Mouse (Mus musculus) ES-Bruce4 (cell line): ENCODE measurements around the gene Eml2. TPM values are rescaled to one million over a fixed set of nuclear protein-coding genes. Genes with fewer than 3 reads are reported as not detected.

Source experiments
- H3K27ac ChIP-seq: 2 replicates; pipeline ENCODE4 v1.5.1; 2012; ENCODE audit warnings: low read length, inconsistent platforms; ENCODE audit not compliant: insufficient read depth
- H3K27me3 ChIP-seq: 2 replicates; pipeline ENCODE4 v1.6.1; 2012; ENCODE audit warnings: mild to moderate bottlenecking, low read length, inconsistent platforms; ENCODE audit not compliant: control insufficient read depth, poor library complexity, insufficient read depth, severe bottlenecking
- H3K36me3 ChIP-seq: 2 replicates; pipeline ENCODE4 v1.6.1; 2012; ENCODE audit warnings: inconsistent platforms, mild to moderate bottlenecking, low read length, moderate library complexity; ENCODE audit not compliant: control insufficient read depth, poor library complexity, insufficient read depth, severe bottlenecking
- H3K4me1 ChIP-seq: one replicate; pipeline ENCODE4 v1.8.1; 2011; ENCODE audit warnings: low read length; ENCODE audit not compliant: control insufficient read depth, insufficient read depth
- H3K4me3 ChIP-seq: 2 replicates; pipeline ENCODE4 v1.5.1; 2011; ENCODE audit warnings: low read depth, mild to moderate bottlenecking, low read length
- H3K9ac ChIP-seq: 2 replicates; pipeline ENCODE4 v1.6.1; 2012; ENCODE audit warnings: low read depth, mild to moderate bottlenecking, inconsistent platforms; ENCODE audit not compliant: poor library complexity, severe bottlenecking
- H3K9me3 ChIP-seq: replicated peaks from 2 replicates; pipeline ENCODE4 v1.6.1; 2012; ENCODE audit warnings: mild to moderate bottlenecking, low read length, inconsistent platforms; ENCODE audit not compliant: control insufficient read depth, poor library complexity, insufficient read depth, severe bottlenecking
- CTCF ChIP-seq: IDR thresholded peaks from one replicate; pipeline ENCODE4 v1.8.1; 2011; ENCODE audit warnings: low read depth, low read length
- EP300 ChIP-seq: IDR thresholded peaks from 2 replicates; pipeline ENCODE4 v1.6.1; 2011; ENCODE audit warnings: low read depth, low read length; ENCODE audit not compliant: insufficient read depth
- POLR2A ChIP-seq: IDR thresholded peaks from one replicate; pipeline ENCODE4 v1.8.1; 2011; ENCODE audit warnings: low read length; ENCODE audit not compliant: insufficient read depth
- polyA plus RNA-seq: library from polyadenylated mRNA; stranded (reverse); fragments of >200 nt; gene quantifications from 2 replicates; pipeline ENCODE4 v1.2.4, GENCODE M21; 2011; ENCODE audit warnings: low read depth; ENCODE audit not compliant: missing spikeins, insufficient read depth, insufficient read length

Gene Eml2
- polyA plus RNA-seq, 1 experiment: 64.4 TPM

- Histone ChIP-seq H3K4me3 (no peak overlapping the region), H3K36me3 (no peaks in the 10 kb centered on the region)
- TF ChIP-seq POLR2A: no peak
- no peak for TF ChIP-seq CTCF
- no peak for TF ChIP-seq EP300
Measured at GRCm38 (mm10) chr7:19234652-19235051, 58.4 kb downstream of the Eml2 start.

GRCm38 (mm10) chr7:19235092-19235671 lies 59.0 kb downstream of the Eml2 start:
- no peaks in the 10 kb centered on the region for H3K27me3 ChIP-seq
- no peak overlapping the region for H3K9ac ChIP-seq
- H3K9me3 ChIP-seq: no peaks in the 10 kb centered on the region
- no peaks in the 10 kb centered on the region for H3K36me3 ChIP-seq
- H3K4me3 ChIP-seq: no peak overlapping the region
- H3K4me1 ChIP-seq: peaks cover 2% of the 10 kb centered on the region
- no peak for TF ChIP-seq POLR2A
- TF ChIP-seq CTCF: no peak
- TF ChIP-seq EP300: no peak
- no peak overlapping the region for H3K27ac ChIP-seq

More at GRCm38 (mm10) chr7:19234652-19235051, 58.4 kb downstream of the Eml2 start:
- Histone ChIP-seq H3K4me1 (no peaks in the 10 kb centered on the region), H3K27me3 (no peaks in the 10 kb centered on the region), H3K9me3 (no peaks in the 10 kb centered on the region), H3K27ac (no peak overlapping the region), H3K9ac (no peak overlapping the region)

GRCm38 (mm10) chr7:19236411-19236810 lies 60.2 kb downstream of the Eml2 start:
- Histone ChIP-seq H3K9ac (no peak overlapping the region), H3K36me3 (no peaks in the 10 kb centered on the region), H3K27me3 (no peaks in the 10 kb centered on the region), H3K4me1 (peaks cover 2% of the 10 kb centered on the region), H3K27ac (no peak overlapping the region), H3K4me3 (no peak overlapping the region), H3K9me3 (no peaks in the 10 kb centered on the region)
- TF ChIP-seq POLR2A: no peak
- TF ChIP-seq EP300: no peak
- TF ChIP-seq CTCF: no peak

GRCm38 (mm10) chr7:19238344-19238743 lies 62.1 kb downstream of the Eml2 start:
- H3K27me3 ChIP-seq: no peaks in the 10 kb centered on the region
- TF ChIP-seq CTCF (no peak), POLR2A (no peak), EP300 (no peak)
- H3K4me1 ChIP-seq: peaks cover 3% of the 10 kb centered on the region
- no peaks in the 10 kb centered on the region for H3K9me3 ChIP-seq
- no peak overlapping the region for H3K4me3 ChIP-seq
- no peak overlapping the region for H3K9ac ChIP-seq
- no peaks in the 10 kb centered on the region for H3K36me3 ChIP-seq
- no peak overlapping the region for H3K27ac ChIP-seq

- TF ChIP-seq EP300 (0 out of 2 replicates have a peak, but pooled peaks have one; percentile 41), CTCF (peak; percentile 87), POLR2A (no peak)
- Histone ChIP-seq H3K9me3 (no peaks in the 10 kb centered on the region), H3K36me3 (no peaks in the 10 kb centered on the region), H3K4me3 (no peak overlapping the region), H3K27ac (peak overlapping the region; percentile 62; the same call in 1 of the 2 replicates), H3K4me1 (peaks cover 4% of the 10 kb centered on the region), H3K27me3 (no peaks in the 10 kb centered on the region), H3K9ac (no peak overlapping the region)
Measured at GRCm38 (mm10) chr7:19239423-19239822, 63.2 kb downstream of the Eml2 start.

GRCm38 (mm10) chr7:19239986-19240385 lies 63.8 kb downstream of the Eml2 start:
- Histone ChIP-seq H3K36me3 (no peaks in the 10 kb centered on the region), H3K27me3 (no peaks in the 10 kb centered on the region), H3K9me3 (no peaks in the 10 kb centered on the region), H3K27ac (peak overlapping the region; percentile 62; the same call in 1 of the 2 replicates), H3K9ac (no peak overlapping the region), H3K4me3 (no peak overlapping the region), H3K4me1 (peaks cover 4% of the 10 kb centered on the region)
- TF ChIP-seq EP300 (no peak), POLR2A (no peak), CTCF (no peak)
